Mouse (Mus musculus): Measurements from ENCODE around the gene Cltrn.

DNA sequence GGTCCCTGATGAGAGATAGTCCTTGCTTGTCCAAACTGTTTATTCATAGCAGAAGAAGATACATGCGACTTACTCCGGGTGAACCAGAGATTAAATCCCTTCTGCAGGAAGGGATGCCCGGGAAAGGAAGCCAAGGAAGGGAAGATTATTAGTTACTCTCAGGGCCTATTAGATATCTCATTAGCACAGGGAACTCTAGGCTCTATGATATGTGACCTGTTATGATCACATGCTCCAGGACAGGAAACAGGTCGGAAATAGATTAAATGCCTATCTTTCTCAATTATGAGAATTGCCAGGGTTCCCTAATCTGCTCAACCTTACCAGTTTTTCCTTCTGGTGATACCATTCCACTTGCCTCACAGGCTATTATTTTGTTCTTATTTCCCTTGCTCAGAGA is 32.9 kb upstream of the Cltrn start:
- TF ChIP-seq CTCF (IDR thresholded peaks at IDR 0.05; ENCODE audit: borderline replicate concordance, control insufficient read depth, extremely low read depth, insufficient read depth, low read length, poor library complexity) (no peak), POLR2A (IDR thresholded peaks at IDR 0.05; ENCODE audit: control insufficient read depth, extremely low read depth, insufficient read depth, low read length, poor library complexity) (no peak)
